Mouse (Mus musculus) spleen, adult 2 months (tissue): ENCODE results near the gene Eif4g3. TPM values are rescaled to one million over a fixed set of nuclear protein-coding genes. Genes with fewer than 3 reads are reported as not detected.

Source experiments
- DNase-seq, 2 experiments: peaks; one replicate each; pipeline versions ENCODE4 v3.0.0 to v3.0.0-alpha.2; 2012 to 2021; ENCODE audit warnings: low spot score in 2 of 2, low read depth in 1 of 2
- H3K27ac ChIP-seq: fragments of 200-500 bp; 2 replicates; pipeline ENCODE4 v1.5.1; 2012; ENCODE audit warnings: low read length, inconsistent platforms; ENCODE audit not compliant: insufficient read depth
- H3K27me3 ChIP-seq: fragments of 200-500 bp; 2 replicates; pipeline ENCODE4 v1.6.1; 2012; ENCODE audit warnings: mild to moderate bottlenecking, moderate library complexity, low read length, inconsistent platforms; ENCODE audit not compliant: control insufficient read depth, insufficient read depth
- H3K36me3 ChIP-seq: fragments of 200-500 bp; 2 replicates; pipeline ENCODE4 v1.6.1; 2012; ENCODE audit warnings: mild to moderate bottlenecking, low read length, inconsistent platforms; ENCODE audit not compliant: control insufficient read depth, insufficient read depth
- H3K4me1 ChIP-seq: fragments of 200-500 bp; 2 replicates; pipeline ENCODE4 v1.6.1; 2011; ENCODE audit warnings: inconsistent platforms; ENCODE audit not compliant: control insufficient read depth, insufficient read depth, insufficient read length
- H3K4me3 ChIP-seq: fragments of 200-500 bp; 2 replicates; pipeline ENCODE4 v1.5.1; 2011; ENCODE audit warnings: mild to moderate bottlenecking, inconsistent platforms; ENCODE audit not compliant: insufficient read depth, insufficient read length; ENCODE audit errors: extremely low read depth
- CTCF ChIP-seq: fragments of 200-500 bp; IDR thresholded peaks from 2 replicates; pipeline ENCODE4 v1.5.1; 2011; ENCODE audit warnings: mild to moderate bottlenecking, inconsistent platforms; ENCODE audit not compliant: insufficient read depth, insufficient read length, insufficient replicate concordance; ENCODE audit errors: extremely low read depth
- POLR2A ChIP-seq: fragments of 200-500 bp; IDR thresholded peaks from 2 replicates; pipeline ENCODE4 v1.6.1; 2011; ENCODE audit warnings: low read depth, low read length, inconsistent platforms
- WGBS: fragments of 180-500 bp; shearing (Covaris S2); methylation state at CpG from one replicate; pipeline ENCODE4 v1.1.7; 2018; 5-methylcytosine and 5-hydroxymethylcytosine counted together
- polyA plus RNA-seq: library from polyadenylated mRNA; depleted of rRNA; stranded (reverse); fragments of >200 nt; gene quantifications from 2 replicates; pipeline ENCODE4 v1.2.3, GENCODE M21; 2012

Eif4g3 gene
- polyA plus RNA-seq, 1 experiment: 48.9 TPM

DNA sequence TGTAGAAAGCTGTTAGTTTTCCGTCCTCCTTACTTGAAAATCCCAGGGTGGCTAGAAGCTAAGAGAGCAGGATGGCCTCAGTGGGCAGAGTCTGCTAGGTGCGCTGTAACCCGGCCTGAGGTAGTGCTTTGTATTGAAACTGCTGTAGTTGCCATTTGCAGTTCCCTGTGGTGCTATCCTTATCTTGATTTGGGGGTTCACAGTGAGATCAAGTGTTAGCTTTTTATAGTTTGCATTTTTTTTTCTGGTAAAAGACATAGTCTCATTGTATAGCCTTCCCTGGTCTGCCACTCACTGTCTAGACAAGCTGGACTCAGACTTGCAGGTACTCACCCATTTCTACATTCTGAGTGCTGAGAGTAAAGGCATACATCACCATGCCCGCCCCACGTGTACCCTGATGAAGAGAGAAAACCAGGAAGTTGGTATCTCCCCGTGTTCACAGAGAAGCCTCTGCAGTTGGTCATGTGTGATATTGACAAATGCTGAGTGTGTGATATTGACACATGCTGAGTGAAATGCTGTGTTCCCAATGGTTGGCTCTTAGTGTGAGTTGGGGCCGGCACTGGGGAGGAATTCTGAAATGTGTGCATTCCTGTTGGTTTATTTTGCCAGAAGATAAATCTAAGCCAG, 98.9 kb downstream of the Eif4g3 start:
- Histone ChIP-seq H3K4me3 (no peak overlapping the region), H3K36me3 (peaks cover 15% of the 10 kb centered on the region)
- 82% methylated on average over 7 of the region's 7 CpGs for WGBS

DNA sequence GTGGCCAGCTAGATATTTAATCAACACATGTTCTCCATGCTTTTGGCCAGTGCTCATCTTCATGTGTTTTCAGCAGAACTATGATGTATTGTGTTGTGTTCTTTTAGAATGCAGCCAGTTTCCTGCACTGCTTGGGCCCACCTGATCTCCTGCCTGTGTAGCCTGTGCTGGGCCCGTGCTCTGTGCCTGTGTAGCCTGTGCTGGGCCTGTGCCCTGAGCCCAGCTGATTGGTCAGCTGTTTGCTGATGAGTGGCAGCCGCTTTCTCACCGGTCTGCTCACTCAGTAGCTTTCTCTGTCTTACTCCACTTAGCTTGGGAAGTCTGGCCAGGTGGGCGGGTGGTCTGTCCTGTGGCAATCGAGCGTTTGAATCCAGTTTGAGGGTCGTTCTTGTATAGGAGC, 107.6 kb downstream of the Eif4g3 start:
- Histone ChIP-seq H3K4me3 (no peak overlapping the region), H3K27me3 (no peaks in the 10 kb centered on the region), H3K36me3 (peaks cover 39% of the 10 kb centered on the region), H3K4me1 (no peaks in the 10 kb centered on the region), H3K27ac (no peak overlapping the region)
- TF ChIP-seq POLR2A (no peak), CTCF (no peak)
- WGBS: 95% methylated on average over 7 of the region's 7 CpGs
- DNase-seq: no peak

More for the DNA sequence above, 98.9 kb downstream of the Eif4g3 start:
- Histone ChIP-seq H3K27ac (no peak overlapping the region), H3K4me1 (no peaks in the 10 kb centered on the region), H3K27me3 (no peaks in the 10 kb centered on the region)
- DNase-seq: no peak
- TF ChIP-seq CTCF (no peak), POLR2A (no peak)

DNA sequence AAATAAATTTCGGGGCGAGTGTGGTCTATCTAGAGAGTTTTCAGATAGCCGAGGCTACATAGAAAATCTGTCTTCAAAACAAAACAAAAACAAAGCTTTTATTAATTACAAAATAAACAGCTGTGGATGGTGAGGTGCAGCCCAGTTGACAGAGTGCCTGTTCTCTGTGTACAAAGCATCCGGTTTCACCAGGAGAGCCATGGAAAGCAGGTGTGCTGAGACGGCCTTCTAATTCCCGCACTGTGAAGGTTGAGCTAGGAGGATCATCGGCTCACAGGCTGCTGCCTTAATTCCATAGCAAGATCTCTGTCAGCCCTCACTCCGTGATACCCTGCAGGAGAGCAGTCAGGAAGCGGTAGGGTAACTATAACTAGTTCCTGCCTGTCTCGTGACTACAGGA, 109.0 kb downstream of the Eif4g3 start:
- 94% methylated on average over 10 of the region's 10 CpGs for WGBS
- H3K27me3 ChIP-seq: no peaks in the 10 kb centered on the region
- no peak overlapping the region for H3K27ac ChIP-seq
- H3K4me3 ChIP-seq: no peak overlapping the region
- H3K4me1 ChIP-seq: no peaks in the 10 kb centered on the region
- TF ChIP-seq POLR2A (no peak), CTCF (no peak)
- peaks cover 41% of the 10 kb centered on the region for H3K36me3 ChIP-seq
- no peak for DNase-seq

DNA sequence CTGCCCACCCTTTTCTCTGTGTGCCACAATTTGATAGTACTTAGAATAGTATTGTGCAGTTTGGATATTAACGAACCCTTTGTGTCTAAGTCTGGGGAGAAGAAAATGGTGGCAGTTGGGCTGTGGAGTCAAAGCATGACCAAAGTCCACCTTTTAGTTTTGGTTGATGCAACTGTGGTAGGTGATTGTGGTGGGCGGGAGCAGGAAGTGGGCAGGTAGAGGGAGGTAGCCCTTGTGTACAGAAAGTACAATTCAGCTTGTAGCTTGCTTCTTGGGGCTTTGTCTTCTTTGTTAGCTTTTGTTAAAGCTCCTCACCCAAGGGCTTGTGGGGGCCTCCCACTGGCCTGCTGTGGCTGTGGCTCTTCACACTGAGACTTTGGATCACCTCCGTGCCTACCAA, 109.6 kb downstream of the Eif4g3 start:
- Histone ChIP-seq H3K4me3 (no peak overlapping the region), H3K27me3 (no peaks in the 10 kb centered on the region), H3K27ac (no peak overlapping the region), H3K4me1 (no peaks in the 10 kb centered on the region), H3K36me3 (peaks cover 39% of the 10 kb centered on the region)
- no peak for TF ChIP-seq CTCF
- TF ChIP-seq POLR2A: no peak
- WGBS: 90% methylated on average over 3 of the region's 3 CpGs
- DNase-seq: no peak

DNA sequence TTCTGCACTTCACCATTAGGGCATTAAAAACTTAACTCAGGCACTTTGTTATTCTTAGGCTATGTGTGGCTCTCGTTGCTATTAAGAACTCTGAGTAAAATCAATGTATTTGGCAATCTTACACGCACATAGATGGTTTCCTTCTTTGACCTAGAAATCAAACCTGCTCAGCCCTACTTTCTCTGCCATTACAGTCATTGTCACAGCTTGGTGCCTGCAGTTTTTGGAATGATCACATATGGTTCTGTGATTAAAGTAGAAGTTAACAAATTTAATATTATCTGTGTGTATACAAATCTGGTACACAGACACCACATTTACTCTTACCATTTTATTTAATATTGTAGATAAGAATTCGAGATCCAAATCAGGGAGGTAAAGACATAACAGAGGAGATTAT, 112.1 kb downstream of the Eif4g3 start:
- WGBS: 93% methylated on average over 3 of the region's 3 CpGs
- H3K27ac ChIP-seq: no peak overlapping the region
- no peaks in the 10 kb centered on the region for H3K4me1 ChIP-seq
- TF ChIP-seq CTCF: no peak
- no peak for TF ChIP-seq POLR2A
- H3K4me3 ChIP-seq: no peak overlapping the region
- H3K36me3 ChIP-seq: peaks cover 33% of the 10 kb centered on the region
- no peak for DNase-seq
- H3K27me3 ChIP-seq: no peaks in the 10 kb centered on the region

DNA sequence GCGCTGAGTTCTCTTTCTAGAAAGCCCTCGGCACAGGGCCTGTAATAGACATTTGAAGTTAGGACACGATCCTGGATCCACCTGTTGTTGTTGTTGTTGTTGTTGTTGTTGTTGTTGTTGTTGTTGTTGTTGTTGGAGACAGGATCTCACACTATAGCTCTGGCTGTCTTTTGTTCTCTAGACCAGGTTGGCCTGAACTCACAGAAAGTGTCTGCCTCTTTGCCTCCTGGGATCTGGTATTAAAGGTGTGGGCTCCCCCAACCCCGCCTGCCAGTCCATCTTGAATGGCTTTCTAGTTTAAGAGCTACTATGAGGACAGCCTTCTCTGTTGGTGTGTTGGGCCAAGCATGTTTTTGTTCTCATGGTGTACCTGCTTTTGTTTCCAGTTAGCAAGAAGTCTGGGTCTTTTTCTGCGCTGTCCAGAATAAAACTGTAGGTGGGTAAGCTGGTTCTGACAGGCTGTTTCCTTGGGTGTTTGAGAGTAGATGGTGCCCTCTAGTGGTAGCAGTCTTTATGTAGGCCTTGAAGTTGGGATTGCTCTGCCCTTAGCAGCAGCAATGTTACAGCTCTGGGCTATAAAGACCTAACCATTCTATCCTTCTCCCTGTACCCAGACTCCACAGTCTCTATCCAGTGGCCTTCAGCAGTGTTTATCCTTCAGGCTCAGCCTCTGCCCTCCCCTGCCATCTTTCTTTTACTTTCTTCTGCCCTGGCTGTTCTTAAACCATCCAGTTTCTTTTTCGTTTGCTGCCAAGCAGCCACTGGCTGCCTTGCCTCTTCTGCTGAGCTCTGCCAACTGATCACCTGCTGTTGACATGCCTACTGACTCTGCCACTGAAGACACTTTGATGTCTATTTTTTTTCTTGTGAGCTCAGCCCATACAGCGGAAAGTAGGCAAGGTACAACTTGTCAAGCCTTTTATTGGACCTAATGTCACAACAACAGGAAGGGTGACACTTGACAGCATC, 114.9 kb downstream of the Eif4g3 start:
- peaks cover 27% of the 10 kb centered on the region for H3K36me3 ChIP-seq
- H3K4me1 ChIP-seq: no peaks in the 10 kb centered on the region
- no peak for TF ChIP-seq POLR2A
- peak; percentile 40; the same call in 1 of the 2 replicates for TF ChIP-seq CTCF
- DNase-seq: peak; percentile 27 to 48
- H3K4me3 ChIP-seq: no peak overlapping the region
- WGBS: 92% methylated on average over 7 of the region's 7 CpGs
- no peaks in the 10 kb centered on the region for H3K27me3 ChIP-seq
- H3K27ac ChIP-seq: no peak overlapping the region
